Mouse (Mus musculus): ENCODE data around the gene Eid2b.

Gene Eid2b

GRCm38 (mm10) chr7:28301616-28302433, 24.3 kb downstream of the Eid2b start, which contains the start of gene Dll3:
Dll3 (minus strand) TSS chr7:28302238.
- 9% methylated on average over 30 of the region's 30 CpGs for WGBS

GRCm38 (mm10) chr7:28305641-28306040, 28.1 kb downstream of the Eid2b start:
- 78% methylated on average over 10 of the region's 10 CpGs for WGBS

GRCm38 (mm10) chr7:28306216-28306615, 28.7 kb downstream of the Eid2b start:
- 92% methylated on average over 8 of the region's 8 CpGs for WGBS

- 62% methylated on average over 9 of the region's 9 CpGs for WGBS
Measured at GRCm38 (mm10) chr7:28309737-28310136, 32.2 kb downstream of the Eid2b start.

- 5% methylated on average over 35 of the region's 35 CpGs for WGBS
Measured at GRCm38 (mm10) chr7:28311151-28311925, 33.8 kb downstream of the Eid2b start.

- under 1% methylated on average over 45 of the region's 45 CpGs for WGBS
Measured at GRCm38 (mm10) chr7:28311926-28312543, 34.5 kb downstream of the Eid2b start, which contains the start of gene Timm50. Timm50 (minus strand) TSS chr7:28312072.

- WGBS, result 93% methylated on average over 3 of the region's 3 CpGs
Measured at GRCm38 (mm10) chr7:28318036-28318435, 40.5 kb downstream of the Eid2b start.

GRCm38 (mm10) chr7:28318714-28319113, 41.2 kb downstream of the Eid2b start:
- 94% methylated on average over 17 of the region's 17 CpGs for WGBS

GRCm38 (mm10) chr7:28321974-28322720, 44.6 kb downstream of the Eid2b start:
- 90% methylated on average over 15 of the region's 15 CpGs for WGBS

- 95% methylated on average over 8 of the region's 8 CpGs for WGBS
Measured at GRCm38 (mm10) chr7:28325293-28325692, 47.8 kb downstream of the Eid2b start.

- WGBS, result 81% methylated on average over 4 of the region's 4 CpGs
Measured at GRCm38 (mm10) chr7:28326457-28326856, 48.9 kb downstream of the Eid2b start.

- 97% methylated on average over 2 of the region's 2 CpGs for WGBS
Measured at GRCm38 (mm10) chr7:28328260-28328659, 50.7 kb downstream of the Eid2b start.
